Mouse (Mus musculus) mature B cell (primary cell): Measurements from ENCODE around the gene Tdrd3.

Experiments used
- in situ Hi-C: fragments of 300-500 bp; cut with MboI; formaldehyde crosslinking; loops from 2 replicates; pipeline ENCODE4 v1.14.3; 2019

The Tdrd3 gene

GRCm38 (mm10) chr14:87451645-87452443 lies 35.4 kb downstream of the Tdrd3 start:
- in situ Hi-C loops, result no loop called here

- in situ Hi-C loops, result no loop called here
Measured at GRCm38 (mm10) chr14:87455630-87456175, 39.3 kb downstream of the Tdrd3 start.

DNA sequence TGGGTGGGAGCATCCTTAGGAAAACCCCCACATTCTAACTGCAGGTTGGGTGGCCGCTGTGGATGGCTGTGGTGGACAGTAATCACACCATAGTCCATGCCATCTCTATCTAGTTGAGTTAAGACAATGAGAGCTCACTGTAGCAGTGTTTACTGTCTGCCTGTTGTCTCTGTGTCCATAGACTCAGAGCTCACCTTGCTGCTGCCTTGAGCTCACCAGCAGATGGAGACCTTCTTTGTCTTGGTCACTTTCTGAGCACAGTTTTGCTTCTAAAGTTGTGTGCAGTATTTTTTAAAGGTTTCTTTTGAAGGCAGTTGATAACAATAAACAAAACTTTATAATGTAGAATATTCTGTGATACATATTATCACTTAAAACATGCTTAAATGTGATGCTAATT lies 43.3 kb downstream of the Tdrd3 start:
- in situ Hi-C loops, result no loop called here

DNA sequence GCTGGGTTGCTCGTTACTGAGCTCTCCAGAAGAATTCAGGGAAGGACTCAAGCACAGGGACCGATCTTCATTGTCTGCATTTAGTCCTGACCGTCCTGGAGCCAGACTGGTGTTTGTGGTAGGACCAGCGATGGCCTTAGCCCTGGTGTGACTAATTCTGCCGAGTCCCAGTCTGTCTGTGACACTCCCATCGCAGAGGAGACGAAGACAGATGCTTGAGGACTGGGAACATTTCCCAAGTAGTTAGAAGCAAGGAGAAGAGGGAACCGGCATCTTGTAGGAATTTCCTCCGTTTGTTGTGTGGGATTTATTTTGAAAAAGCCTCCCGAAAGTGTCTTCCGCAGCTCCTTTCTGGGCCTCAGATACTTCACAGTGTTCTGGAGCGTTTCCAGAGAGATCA lies 45.1 kb downstream of the Tdrd3 start:
- in situ Hi-C loops, result no loop called here

DNA sequence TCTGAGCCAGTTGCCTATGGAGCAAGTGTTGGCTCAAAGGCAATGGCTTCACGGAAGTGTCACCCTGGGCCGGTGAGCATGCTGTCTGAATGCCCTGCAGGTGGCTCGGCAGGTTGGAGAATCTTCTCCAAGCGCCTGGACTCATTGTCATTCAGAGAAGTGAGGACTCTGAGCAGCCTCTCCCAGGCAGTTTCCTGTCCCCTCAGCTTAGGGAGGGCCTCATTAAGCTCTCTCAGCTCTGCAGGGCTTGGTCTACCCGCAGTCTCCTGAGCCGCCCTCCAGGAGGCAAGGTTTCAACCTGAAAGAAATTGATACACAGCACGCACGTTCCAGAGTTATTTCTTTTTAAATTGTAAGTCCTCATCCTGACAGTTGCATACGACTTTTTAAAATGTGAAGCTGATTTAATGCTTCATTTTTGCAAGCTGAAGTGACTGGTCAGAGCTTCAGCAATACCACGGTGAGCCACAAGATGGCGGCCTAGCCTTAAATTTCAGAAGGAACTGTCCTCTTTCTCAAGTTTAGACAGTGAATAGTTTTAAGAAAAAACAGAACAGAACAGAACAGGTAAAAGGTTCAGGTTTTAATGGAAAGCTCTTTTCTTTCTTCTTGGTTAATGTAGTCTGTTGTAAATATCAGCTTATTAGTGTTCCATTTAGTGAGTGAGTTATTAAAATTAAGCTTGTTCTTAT lies 47.7 kb downstream of the Tdrd3 start:
- in situ Hi-C loops, result no loop called here

- in situ Hi-C loops, result no loop called here
Measured at GRCm38 (mm10) chr14:87464655-87465054, 48.2 kb downstream of the Tdrd3 start.

DNA sequence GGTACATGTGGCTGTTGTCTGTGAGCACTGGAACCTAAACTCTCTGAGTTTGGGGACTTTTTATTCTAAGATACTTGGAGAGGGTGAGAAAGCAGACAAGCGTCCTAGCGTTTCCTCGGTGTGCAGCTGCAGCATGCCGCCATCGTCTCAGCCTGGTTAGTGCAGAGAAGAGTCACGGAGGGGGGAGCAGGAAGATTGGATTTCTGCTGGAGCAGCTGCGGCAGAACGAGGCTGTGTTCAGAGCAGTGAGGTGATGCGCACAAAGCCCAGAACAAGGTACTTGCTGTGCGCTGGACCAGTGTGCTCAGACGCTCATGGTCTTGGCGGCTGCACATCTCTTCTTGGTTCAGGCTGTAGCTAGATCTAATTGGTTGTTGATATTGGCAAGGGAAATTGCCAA lies 51.1 kb downstream of the Tdrd3 start:
- in situ Hi-C loops, result no loop called here

DNA sequence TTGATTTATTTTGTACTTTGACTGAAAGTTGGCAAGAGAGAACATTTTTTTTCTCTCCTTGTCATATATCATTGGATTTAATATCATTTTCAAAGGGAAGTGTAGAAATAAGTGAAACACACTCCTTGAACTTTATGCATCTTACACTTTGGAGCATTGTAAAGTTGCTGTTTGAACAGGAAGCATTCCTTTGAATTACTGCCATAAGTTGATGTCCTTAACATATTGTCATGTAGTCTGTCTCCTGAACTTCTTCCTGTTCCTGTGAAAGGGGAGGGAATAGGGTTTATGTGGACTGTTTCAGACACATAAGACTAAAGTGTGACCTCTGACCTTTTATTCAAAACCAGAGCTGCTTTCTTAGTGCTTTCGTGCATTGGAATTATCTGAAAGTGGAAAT lies 55.1 kb downstream of the Tdrd3 start:
- in situ Hi-C loops, result no loop called here

- in situ Hi-C loops, result no loop called here
Measured at GRCm38 (mm10) chr14:87472782-87473181, 56.3 kb downstream of the Tdrd3 start.

DNA sequence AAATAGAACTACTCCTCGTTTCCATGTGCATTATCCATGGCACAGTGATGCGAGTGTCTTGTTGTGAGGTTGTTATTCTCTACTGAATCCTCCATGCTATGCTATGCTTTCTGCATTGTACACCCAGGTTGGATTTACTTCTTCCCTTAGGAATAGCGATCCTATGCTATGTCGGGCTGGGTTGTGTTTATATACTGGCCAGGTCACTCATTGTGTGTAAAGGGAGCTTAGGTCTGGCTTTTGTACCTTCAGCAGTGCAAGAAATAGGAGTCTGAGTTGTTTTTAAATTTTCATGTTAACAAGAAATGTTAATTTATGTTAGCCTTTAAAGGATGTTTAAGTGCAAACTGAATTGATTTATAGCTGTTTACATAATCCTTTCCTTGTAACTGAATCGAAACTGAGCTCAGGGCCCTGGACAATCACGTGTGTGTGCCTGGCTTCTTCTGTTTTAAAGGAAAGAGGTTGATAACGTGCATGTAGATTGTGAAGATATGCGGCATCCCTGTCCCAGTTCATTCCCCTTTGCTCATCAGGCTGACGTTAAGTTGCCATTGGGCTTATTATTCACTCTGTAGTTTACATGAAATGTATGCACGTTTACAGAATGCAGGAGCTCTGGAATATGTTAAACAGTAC lies 59.4 kb downstream of the Tdrd3 start:
- in situ Hi-C loops, result no loop called here

GRCm38 (mm10) chr14:87478339-87478951 lies 62.0 kb downstream of the Tdrd3 start:
- in situ Hi-C loops, result no loop called here

DNA sequence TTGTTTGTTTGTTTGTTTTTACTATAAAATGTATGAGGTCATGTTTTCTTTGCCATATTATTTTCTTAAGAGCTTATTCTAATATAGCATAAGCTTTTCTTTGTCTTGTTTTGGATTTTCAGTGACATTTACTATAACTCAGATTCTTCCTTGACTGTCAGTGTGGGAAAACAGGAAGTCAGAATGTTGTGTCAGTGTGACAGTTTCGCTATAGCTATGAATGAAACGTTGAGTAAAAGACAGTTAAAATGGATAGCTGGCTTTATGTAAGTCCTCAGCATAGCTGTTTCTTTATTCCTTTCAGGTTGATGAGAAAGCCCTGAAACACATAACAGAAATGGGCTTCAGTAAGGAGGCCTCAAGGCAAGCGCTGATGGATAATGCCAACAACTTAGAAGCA lies 69.4 kb downstream of the Tdrd3 start:
- in situ Hi-C loops, result no loop called here

- in situ Hi-C loops, result no loop called here
Measured at GRCm38 (mm10) chr14:87497955-87498594, 81.6 kb downstream of the Tdrd3 start.

DNA sequence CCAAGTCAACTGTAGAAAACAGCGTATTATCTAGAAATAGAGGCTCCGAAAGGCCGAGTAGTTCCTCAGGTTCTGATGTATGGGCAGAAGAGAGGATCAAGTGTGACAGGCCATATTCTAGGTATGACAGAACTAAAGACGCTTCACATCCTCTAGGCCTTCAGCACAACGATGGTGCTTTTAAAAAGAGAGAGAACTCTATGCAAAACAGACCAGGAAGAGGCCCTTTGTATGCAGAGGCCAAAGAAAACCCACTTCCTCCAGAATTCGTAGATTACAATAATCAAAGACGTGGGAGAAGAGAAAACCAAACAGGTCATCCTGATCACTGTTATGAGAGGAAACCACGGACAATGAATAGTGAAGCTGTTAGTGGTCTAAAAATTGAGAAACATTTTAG lies 89.5 kb downstream of the Tdrd3 start:
- in situ Hi-C loops, result no loop called here

GRCm38 (mm10) chr14:87515281-87515680 lies 98.8 kb downstream of the Tdrd3 start:
- in situ Hi-C loops, result no loop called here

- in situ Hi-C loops, result no loop called here
Measured at GRCm38 (mm10) chr14:87517381-87517780, 100.9 kb downstream of the Tdrd3 start.

- in situ Hi-C loops, result no loop called here
Measured at GRCm38 (mm10) chr14:87531847-87532246, 115.4 kb downstream of the Tdrd3 start.

GRCm38 (mm10) chr14:87537127-87537819 lies 120.8 kb downstream of the Tdrd3 start:
- in situ Hi-C loops, result no loop called here

- in situ Hi-C loops, result no loop called here
Measured at GRCm38 (mm10) chr14:87549986-87550385, 133.5 kb downstream of the Tdrd3 start.

DNA sequence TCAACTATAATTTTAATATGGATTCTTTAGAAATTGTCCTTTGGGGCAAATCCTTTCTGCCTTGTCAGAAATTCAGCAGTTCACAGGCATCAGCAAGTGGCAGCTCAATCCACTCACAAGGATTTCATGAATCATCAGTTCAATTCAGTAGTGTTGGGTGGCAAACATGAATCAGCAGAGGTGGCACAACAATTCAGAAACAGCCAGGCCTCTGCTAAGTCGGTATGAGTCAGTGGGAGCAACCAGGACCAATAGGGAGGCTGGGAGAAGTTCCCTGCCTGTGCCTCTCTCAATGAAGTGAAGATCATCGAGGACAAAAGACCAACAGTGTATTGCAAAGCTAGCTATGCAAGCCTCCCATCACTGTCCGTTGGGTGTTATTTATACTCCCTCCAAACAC lies 135.8 kb downstream of the Tdrd3 start:
- in situ Hi-C loops, result no loop called here

DNA sequence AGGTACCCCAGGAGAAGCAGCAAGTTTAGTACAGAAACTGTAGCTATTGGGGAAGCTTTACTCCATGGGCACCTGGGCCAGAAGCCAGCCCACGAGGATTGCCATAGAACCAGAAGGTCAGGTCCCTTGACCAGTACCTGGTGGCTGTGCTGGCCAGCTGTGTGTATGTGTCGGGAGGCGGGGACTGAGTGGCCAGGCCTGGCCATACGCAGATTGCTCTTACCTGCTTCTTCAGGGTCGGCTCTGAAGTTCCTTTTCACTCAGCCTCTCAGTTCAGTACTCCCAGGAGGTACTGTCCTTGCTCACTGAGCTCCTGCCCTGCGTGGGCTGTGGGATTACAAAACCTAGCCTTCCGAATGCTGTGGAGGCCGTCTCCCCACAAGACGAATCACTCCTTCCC lies 147.4 kb downstream of the Tdrd3 start:
- in situ Hi-C loops, result no loop called here
